ENCODE assay signal across 7 mouse cellular contexts in genomic region chr11:102900763-102901162, GRCm38 (mm10). TPM values are rescaled to one million over a fixed set of nuclear protein-coding genes. Genes with fewer than 3 reads are reported as not detected.
DNase-seq lines count a peak whose midpoint lies in the region; ATAC-seq lines count a peak whose summit lies in the region.

Gene Gfap (minus strand): TSS chr11:102900912.

- H3K36me3 ChIP-seq in midbrain, embryonic 14.5 days (ENCODE audit: control insufficient read depth, insufficient read depth, low read length) = no peaks in the 10 kb centered on the region

- H3K27ac ChIP-seq in midbrain, embryonic 14.5 days (replicated peaks; ENCODE audit: low read depth, low read length) = no peak within 1 kb of the TSS

- H3K4me3 ChIP-seq in midbrain, embryonic 14.5 days (replicated peaks; ENCODE audit: low read depth, low read length) = no peak within 1 kb of the TSS

- DNase-seq in adrenal gland, adult (ENCODE audit: inconsistent age in 2 of 2, low spot score in 1 of 2) = peak; percentile 77 to 92
- peak; percentile 88 to 93 for DNase-seq in cerebellum, postnatal 25 days
- peak; percentile 90 for DNase-seq in gastrocnemius, postnatal 10 days
- peak; percentile 83 for DNase-seq in induced T-regulatory cell, adult 2 months (ENCODE audit: low read depth)
- peak; percentile 75 to 80 for DNase-seq in left cerebral cortex, postnatal 25 days (ENCODE audit: low spot score in 2 of 2)
- peak; percentile 94 for DNase-seq in midbrain, embryonic 14.5 days
- DNase-seq in spleen, adult 12 weeks (ENCODE audit: low spot score) = peak; percentile 58

- no peaks in the 10 kb centered on the region for H3K9me3 ChIP-seq in midbrain, embryonic 14.5 days (ENCODE audit: control insufficient read depth, low read length)

- H3K27me3 ChIP-seq in midbrain, embryonic 14.5 days (ENCODE audit: control insufficient read depth, insufficient read depth, low read length) = no peaks in the 10 kb centered on the region

- no peaks in the 10 kb centered on the region for H3K4me1 ChIP-seq in midbrain, embryonic 14.5 days (ENCODE audit: control insufficient read depth, insufficient read depth, low read length)

- H3K9ac ChIP-seq in midbrain, embryonic 14.5 days (replicated peaks; ENCODE audit: low read length) = no peak within 1 kb of the TSS

- intact Hi-C loops in left cerebral cortex, postnatal 25 days (cut with DNase I) = loop anchor here (2.0 kb wide), 2 partner anchors 92 to 154 kb away; no protein-coding TSS in a partner anchor

- 11% methylated on average over 7 of the region's 7 CpGs for WGBS in midbrain, embryonic 14.5 days

- H3K4me2 ChIP-seq in midbrain, embryonic 14.5 days (ENCODE audit: low read length) = no peak within 1 kb of the TSS

- peak; percentile 50; the same call in 1 of the 2 replicates for ATAC-seq in midbrain, embryonic 14.5 days (ENCODE audit: low FRiP score, low TSS enrichment)

RNA-seq across cellular contexts. Expression of gene Gfap, which starts in this region (rescaled TPM):
- total RNA-seq in gastrocnemius, postnatal 10 days (2021) = under 1 TPM; 0.09 to 0.61 TPM
- total RNA-seq in left cerebral cortex, postnatal 25 days (2021) = 100 to 1,000 TPM; 118 to 122 TPM
- 0.26 TPM in 1 of 2 replicates, not detected in the other for polyA plus RNA-seq in midbrain, embryonic 14.5 days (2014; fragmentation: Nextera tagmentation; extraction: Ambion mirVana)

Comparison
In these comparisons a context has a peak if more than half of its experiments do, and no peak if none do; other contexts are left out.
1. RNA of gene Gfap (total RNA-seq): 118 to 122 TPM in left cerebral cortex, postnatal 25 days; 0.09 to 0.61 TPM in gastrocnemius, postnatal 10 days; every median in the first group is over 10 times any median in the second.
2. Peak in DNase-seq in gastrocnemius, postnatal 10 days; RNA of the gene not detected or under 1 TPM.
3. Peak in DNase-seq and ATAC-seq in midbrain, embryonic 14.5 days; RNA of the gene not detected or under 1 TPM.
4. Peak in every context shown above with its lines, with median percentiles within 50 percentile points of each other: DNase-seq.